Mouse (Mus musculus) urinary bladder, postnatal 36 days (tissue): ENCODE results near the gene Id2.
A peak's percentile ranks its signal among the peaks of the same experiment; 100 is the strongest.

Experiments
- DNase-seq, 2 experiments: peaks; one replicate each; pipeline ENCODE4 v3.0.0; 2022; ENCODE audit warnings: low spot score in 2 of 2, mixed read lengths in 1 of 2

The Id2 gene

GRCm38 (mm10) chr12:25108865-25109264 lies 11.9 kb upstream of the Id2 start:
- no peak for DNase-seq

DNA sequence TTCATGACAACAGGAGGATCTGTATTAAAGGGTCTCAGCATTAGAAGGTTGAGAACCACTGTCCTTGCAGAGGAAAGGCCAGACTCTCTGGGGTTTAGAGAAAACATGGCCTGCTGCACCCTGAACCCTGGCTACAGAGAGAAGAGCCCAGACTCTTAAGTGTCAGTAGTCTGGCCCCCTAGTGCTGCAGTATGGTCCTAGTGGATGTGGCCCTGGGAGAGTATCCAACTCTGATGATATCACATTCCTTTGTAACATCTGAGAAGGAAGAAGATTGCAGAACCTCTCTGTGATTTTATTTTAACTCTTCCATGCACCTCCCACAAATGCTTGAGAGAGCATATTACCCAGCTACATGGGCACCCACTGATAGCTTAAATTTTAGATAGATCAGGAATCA lies 7.6 kb upstream of the Id2 start:
- DNase-seq, result no peak

GRCm38 (mm10) chr12:25103911-25104310 lies 7.0 kb upstream of the Id2 start:
- no peak for DNase-seq

DNA sequence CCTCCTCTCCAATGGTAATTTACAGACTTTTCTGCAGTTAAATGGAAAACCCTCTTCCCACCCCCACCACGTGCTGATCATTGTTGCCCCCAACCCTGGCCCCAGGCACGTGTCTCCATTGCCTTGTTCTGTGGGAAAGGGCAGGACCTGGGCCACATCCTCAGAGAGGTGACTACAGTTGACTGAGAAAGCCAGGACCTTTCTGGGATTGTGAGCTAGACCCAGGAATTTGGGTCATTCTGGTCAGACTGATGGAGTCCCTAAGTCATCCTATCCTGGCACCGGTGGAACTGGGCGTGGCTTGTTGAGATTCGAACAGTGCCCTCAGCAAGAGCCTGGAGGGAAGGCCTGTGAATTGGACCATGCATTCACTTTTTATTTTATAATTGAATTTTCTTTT lies 4.4 kb upstream of the Id2 start:
- peak; percentile 11 to 12 for DNase-seq

GRCm38 (mm10) chr12:25100411-25101217 lies 3.7 kb upstream of the Id2 start:
- peak; percentile 60 to 68 for DNase-seq

DNA sequence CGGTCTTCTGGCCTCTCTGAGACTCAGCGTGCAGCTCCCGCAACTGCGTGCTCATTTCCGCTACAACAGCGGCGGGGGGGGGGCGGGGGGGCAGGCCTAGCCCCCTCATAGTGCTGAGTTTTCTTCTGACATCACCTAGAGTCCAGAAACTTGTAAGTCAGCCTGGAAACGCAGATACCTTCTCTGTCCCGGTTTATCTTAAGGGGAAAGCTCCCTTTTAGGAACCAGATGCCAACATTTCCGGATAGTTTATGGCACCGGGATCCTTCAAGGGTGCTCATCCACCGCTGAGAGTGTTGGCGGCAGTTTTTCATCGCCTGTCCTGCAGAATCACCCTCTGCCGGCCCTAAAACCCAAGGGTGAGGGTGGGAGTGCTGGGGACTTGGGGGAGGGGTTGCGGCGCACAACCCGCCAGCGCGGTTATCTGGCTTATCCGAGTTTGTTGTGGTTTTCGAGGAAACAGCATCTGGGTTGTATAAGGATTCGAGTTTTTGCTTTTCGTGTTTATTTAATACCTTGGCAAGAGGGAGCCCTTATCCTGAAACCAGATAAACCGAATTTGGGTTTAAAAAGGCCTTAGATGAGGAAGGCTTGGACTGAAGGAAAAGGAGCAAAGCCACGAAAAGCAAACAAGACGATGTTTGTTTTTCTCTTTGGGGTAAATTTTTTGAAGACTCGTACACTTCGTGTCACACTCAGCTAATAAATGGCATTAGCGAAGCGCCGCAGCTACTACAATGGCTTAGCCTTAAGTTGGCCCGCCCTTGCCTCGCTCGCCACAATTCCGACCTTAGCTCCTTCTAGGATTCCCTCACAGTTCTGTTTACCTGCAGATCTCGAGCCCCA lies 2.8 kb upstream of the Id2 start:
- DNase-seq, result peak; percentile 59 to 61

- DNase-seq, result peak in 1 of 2 experiments; percentile 42
These were observed 2.3 kb upstream of the Id2 start for GRCm38 (mm10) chr12:25099313-25099562.

- DNase-seq, result peak; percentile 96
These were observed 1.8 kb upstream of the Id2 start for GRCm38 (mm10) chr12:25098561-25099312.

DNA sequence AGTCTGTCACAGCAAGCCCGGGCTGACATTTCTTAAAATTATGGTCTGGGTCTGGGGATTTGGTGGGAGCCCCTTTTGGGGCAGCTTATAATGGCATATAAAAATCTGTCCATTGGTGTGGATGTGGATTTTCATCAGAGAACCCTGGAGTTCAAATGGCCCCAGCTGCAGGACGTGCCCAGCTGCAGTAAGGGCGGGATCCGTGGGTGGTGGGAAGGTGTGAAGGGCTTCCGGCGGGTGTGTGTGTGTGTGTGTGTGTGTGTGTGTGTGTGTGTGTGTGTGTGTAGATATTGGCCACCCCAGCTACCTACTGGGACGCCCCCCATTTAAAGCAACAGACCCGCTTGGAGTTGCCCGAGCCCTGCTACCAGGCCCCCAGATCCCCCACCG lies 1.2 kb upstream of the Id2 start:
- no peak for DNase-seq

- peak; percentile 23 to 32 for DNase-seq
These were observed 545 bp upstream of the Id2 start for GRCm38 (mm10) chr12:25097210-25098160.

GRCm38 (mm10) chr12:25096640-25097051 lies 294 bp downstream of the Id2 start:
- peak in 1 of 2 experiments; percentile 10 for DNase-seq

DNA sequence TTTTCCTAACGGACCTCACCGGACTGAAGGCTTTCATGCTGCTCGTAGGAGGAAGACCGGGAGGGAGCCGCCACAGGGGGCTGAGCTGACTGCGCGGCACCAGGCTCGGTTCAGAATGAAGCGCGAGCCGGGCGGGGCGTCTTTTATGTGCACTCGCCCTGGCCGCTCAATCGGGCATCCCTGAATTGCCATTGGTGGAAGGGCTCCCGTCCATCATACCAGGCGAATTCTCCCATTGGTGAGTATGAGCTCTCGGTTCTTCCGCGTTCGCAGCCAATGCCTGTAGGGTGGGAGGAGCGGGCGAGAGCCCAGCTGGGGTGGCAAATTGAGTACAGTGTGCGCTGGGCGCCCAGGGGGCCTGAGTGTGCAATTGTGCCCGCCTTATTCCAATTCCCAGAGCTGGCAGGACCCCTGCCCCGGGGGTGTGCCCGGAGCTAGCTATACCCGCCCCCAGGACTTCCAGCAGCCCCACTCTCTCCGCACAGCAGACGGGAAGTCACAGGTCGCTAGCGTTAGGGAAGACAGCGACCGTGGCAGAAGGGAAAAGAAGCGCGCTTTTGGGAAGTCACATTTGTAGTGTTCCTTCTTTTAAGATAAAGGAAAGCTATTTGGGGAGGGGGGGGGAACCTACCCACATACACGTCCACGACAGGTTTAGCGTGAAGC lies 833 bp downstream of the Id2 start:
- DNase-seq, result peak; percentile 97 to 98

DNA sequence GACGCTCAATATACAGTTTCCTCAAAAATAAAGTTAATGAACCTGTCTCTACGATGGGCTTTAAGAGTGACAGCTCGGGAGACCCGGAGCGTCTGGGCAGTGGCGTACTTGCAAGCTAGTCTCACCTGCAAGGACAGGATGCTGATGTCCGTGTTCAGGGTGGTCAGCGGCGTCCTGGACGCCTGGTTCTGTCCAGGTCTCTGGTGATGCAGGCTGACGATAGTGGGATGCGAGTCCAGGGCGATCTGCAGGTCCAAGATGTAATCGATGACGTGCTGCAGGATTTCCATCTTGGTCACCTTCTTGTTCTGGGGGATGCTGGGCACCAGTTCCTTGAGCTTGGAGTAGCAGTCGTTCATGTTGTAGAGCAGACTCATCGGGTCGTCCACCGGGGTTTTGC lies 1.4 kb downstream of the Id2 start:
- no peak for DNase-seq

- peak; percentile 13 to 20 for DNase-seq
These were observed 2.1 kb downstream of the Id2 start for GRCm38 (mm10) chr12:25094621-25095521.

DNA sequence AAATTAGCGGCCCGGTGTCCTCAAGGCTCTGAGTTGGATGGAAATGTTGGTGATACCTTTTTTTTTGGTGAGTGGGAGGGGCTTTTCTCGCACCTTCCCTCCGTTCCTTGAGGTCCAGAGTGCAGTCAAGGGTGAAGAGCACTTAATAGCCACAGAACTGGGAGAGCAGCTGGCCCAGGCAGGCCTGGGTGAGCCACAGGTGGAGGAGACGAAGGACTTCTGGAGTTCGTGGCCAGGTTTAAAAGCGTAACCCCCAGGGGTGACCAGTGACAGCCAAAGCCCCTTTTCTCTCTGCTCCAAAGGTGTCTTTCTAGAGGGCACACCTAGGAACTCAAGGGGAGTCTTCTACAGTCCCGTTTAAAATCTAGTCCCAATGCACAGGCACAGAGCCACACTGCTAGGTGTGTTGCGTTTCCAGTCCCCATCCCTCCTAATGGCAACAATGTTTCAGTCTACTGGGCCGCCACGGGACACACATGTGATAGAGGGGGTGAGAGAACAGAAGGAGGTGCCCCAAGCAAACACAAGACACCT lies 3.6 kb downstream of the Id2 start:
- DNase-seq, result peak; percentile 4 to 10

GRCm38 (mm10) chr12:25092751-25093211 lies 4.2 kb downstream of the Id2 start:
- peak; percentile 70 to 71 for DNase-seq

GRCm38 (mm10) chr12:25092027-25092704 lies 4.8 kb downstream of the Id2 start:
- DNase-seq, result peak; percentile 86 to 90

DNA sequence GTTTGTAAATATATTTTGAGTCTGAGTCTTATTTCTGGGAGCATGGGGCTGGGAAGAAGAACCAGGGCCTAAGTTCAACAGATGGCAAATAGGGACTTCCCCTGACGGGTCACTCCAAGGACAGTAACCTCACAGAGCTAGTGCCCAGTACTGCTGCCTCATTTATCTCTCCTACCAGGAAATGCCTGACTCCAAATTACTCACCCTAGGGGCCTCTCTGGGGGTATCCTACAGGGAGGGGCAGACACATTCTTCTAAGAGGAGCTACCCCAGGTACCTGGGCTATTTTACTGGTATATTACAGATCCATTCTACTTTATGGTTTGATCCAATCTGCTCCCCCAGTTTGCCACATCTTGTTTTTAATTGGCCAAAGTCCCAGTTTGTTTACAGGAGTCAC lies 7.5 kb downstream of the Id2 start:
- DNase-seq, result no peak

DNA sequence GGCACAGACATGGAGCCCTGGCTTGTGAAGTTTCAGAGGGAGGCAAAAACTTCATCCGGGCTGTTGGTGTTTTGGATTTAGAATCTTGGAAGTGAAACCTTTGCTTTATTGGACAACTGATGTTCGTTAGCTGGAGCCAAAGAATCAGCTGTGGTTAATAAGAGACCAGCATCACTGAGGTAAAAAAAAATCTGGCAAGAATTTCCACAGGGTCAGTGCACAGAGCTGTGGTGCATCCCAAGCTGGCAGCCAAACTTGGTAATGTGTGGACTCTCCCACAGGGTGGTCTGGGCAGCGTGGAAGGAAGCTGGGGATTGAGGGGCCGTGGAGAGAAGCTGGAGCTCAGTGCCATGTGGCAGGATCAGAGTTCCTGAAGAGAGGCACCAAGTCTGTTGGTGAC lies 10.0 kb downstream of the Id2 start:
- DNase-seq, result no peak
